Comparison of ENCODE assay signal across 8 mouse cellular contexts in genomic region chr5:103423305-103423926, GRCm38 (mm10). TPM values are rescaled to one million over a fixed set of nuclear protein-coding genes. Genes with fewer than 3 reads are reported as not detected.
DNase-seq lines count a peak whose midpoint lies in the region; ATAC-seq and TF ChIP-seq lines count a peak whose summit lies in the region.

No protein-coding gene starts in this region.

- peaks cover 48% of the 10 kb centered on the region for H3K4me1 ChIP-seq in liver, embryonic 12.5 days
- peaks cover 20% of the 10 kb centered on the region for H3K4me1 ChIP-seq in stomach, embryonic 16.5 days (ENCODE audit: control insufficient read depth, insufficient read depth, low read length)

- no peaks in the 10 kb centered on the region for H3K36me3 ChIP-seq in liver, embryonic 12.5 days
- H3K36me3 ChIP-seq in stomach, embryonic 16.5 days (ENCODE audit: control insufficient read depth, insufficient read depth, low read length) = no peaks in the 10 kb centered on the region

- peak overlapping the region; percentile 32; the same call in 1 of the 2 replicates for H3K9ac ChIP-seq in liver, embryonic 12.5 days
- peak overlapping the region; percentile 46; the same call in 1 of the 2 replicates for H3K9ac ChIP-seq in stomach, embryonic 16.5 days (ENCODE audit: low read length)

- H3K4me3 ChIP-seq in layer of hippocampus, adult 2 months = no peak overlapping the region
- H3K4me3 ChIP-seq in liver, embryonic 12.5 days = 0 out of 2 replicates have a peak overlapping the region, but pooled peaks have one; percentile 5
- H3K4me3 ChIP-seq in stomach, embryonic 16.5 days (replicated peaks; ENCODE audit: low read length) = 0 out of 2 replicates have a peak overlapping the region, but pooled peaks have one; percentile 7

- TF ChIP-seq CTCF in layer of hippocampus, adult 2 months (conservative IDR thresholded peaks at IDR 0.05) = no peak

- H3K4me2 ChIP-seq in liver, embryonic 12.5 days = peak overlapping the region; percentile 94
- peak overlapping the region; percentile 91 for H3K4me2 ChIP-seq in stomach, embryonic 16.5 days (ENCODE audit: low read depth, low read length)

- 0 out of 2 replicates have a peak overlapping the region, but pooled peaks have one; percentile 3 for H3K27ac ChIP-seq in layer of hippocampus, adult 2 months
- H3K27ac ChIP-seq in liver, embryonic 12.5 days = no peak overlapping the region
- H3K27ac ChIP-seq in stomach, embryonic 16.5 days (ENCODE audit: low read length) = peak overlapping the region; percentile 95

- ATAC-seq in liver, embryonic 12.5 days = no peak
- ATAC-seq in stomach, embryonic 16.5 days (ENCODE audit: insufficient read depth, low FRiP score) = no peak
- ATAC-seq in activated CD4-positive, CD25-positive, alpha-beta regulatory T cell, adult 4 months = no peak

- H3K27me3 ChIP-seq in liver, embryonic 12.5 days (replicated peaks) = peaks cover 16% of the 10 kb centered on the region; the same call in 1 of the 2 replicates
- H3K27me3 ChIP-seq in stomach, embryonic 16.5 days (ENCODE audit: control insufficient read depth, insufficient read depth, low read length) = no peaks in the 10 kb centered on the region

- no peak for DNase-seq in layer of hippocampus, adult 2 months (ENCODE audit: low spot score in 2 of 2)
- DNase-seq in layer of hippocampus, postnatal 14 days (ENCODE audit: low spot score in 2 of 2) = no peak
- peak; percentile 12 for DNase-seq in heart, postnatal 4 days
- no peak for DNase-seq in gastrocnemius, postnatal 4 days (ENCODE audit: low spot score in 2 of 2)
- DNase-seq in lung, postnatal 25 days (ENCODE audit: low spot score) = no peak

- no peaks in the 10 kb centered on the region for H3K9me3 ChIP-seq in liver, embryonic 12.5 days (replicated peaks)
- H3K9me3 ChIP-seq in stomach, embryonic 16.5 days (replicated peaks; ENCODE audit: control insufficient read depth, low read length) = no peaks in the 10 kb centered on the region

- 10% methylated on average over 6 of the region's 6 CpGs for WGBS in liver, embryonic 12.5 days (ENCODE audit: insufficient replicate concordance)
- 29% methylated on average over 6 of the region's 6 CpGs for WGBS in stomach, embryonic 16.5 days

RNA-seq across cellular contexts. Expression of gene Ptpn13, which starts 1.6 kb away (rescaled TPM):
- 10 to 100 TPM in 1 of 2 experiments, 1 to 10 TPM in 1; 9.7 to 13.4 TPM for total RNA-seq in layer of hippocampus, adult 2 months (2021)
- total RNA-seq in layer of hippocampus, postnatal 14 days (2021) = 10 to 100 TPM in 1 of 2 experiments, 1 to 10 TPM in 1; 8.2 to 10.1 TPM
- 10 to 100 TPM; 12.6 to 14.6 TPM for total RNA-seq in heart, postnatal 4 days (2021)
- 3.6 and 4.6 TPM in 2 replicates for polyA plus RNA-seq in liver, embryonic 12.5 days (2016; fragmentation: Nextera tagmentation; extraction: Ambion mirVana)
- polyA plus RNA-seq in stomach, embryonic 16.5 days (2015; fragmentation: Nextera tagmentation; extraction: Ambion mirVana) = 16.8 and 18.8 TPM in 2 replicates
- total RNA-seq in gastrocnemius, postnatal 4 days (2021) = 10 to 100 TPM in 1 of 2 experiments, 1 to 10 TPM in 1; 8.8 to 10.1 TPM
- 10 to 100 TPM; 19.6 to 20.3 TPM for polyA plus RNA-seq in activated CD4-positive, CD25-positive, alpha-beta regulatory T cell, adult 4 months (2017; shearing (Covaris generic))
